Mouse (Mus musculus) neural tube, embryonic 10.5 days (tissue): ENCODE results near the gene Hist1h3c.

Experiments used
- DNase-seq: peaks from one replicate; pipeline ENCODE4 v3.0.0-alpha.2; 2017; ENCODE audit warnings: low spot score; ENCODE audit errors: extremely low spot score

Hist1h3c gene

GRCm38 (mm10) chr13:23740256-23740840 lies 5.1 kb downstream of the Hist1h3c start:
- no peak for DNase-seq

- DNase-seq, result no peak
Observed at GRCm38 (mm10) chr13:23739922-23740252, 5.5 kb downstream of the Hist1h3c start.

- peak; percentile 91 for DNase-seq
Observed at GRCm38 (mm10) chr13:23739069-23739921, 6.1 kb downstream of the Hist1h3c start.

- DNase-seq, result peak; percentile 91
Observed at GRCm38 (mm10) chr13:23738677-23739068, 6.7 kb downstream of the Hist1h3c start, which contains the start of gene Hist1h1c. Gene Hist1h1c, plus strand, starts transcription at chr13:23738808.

GRCm38 (mm10) chr13:23738041-23738440 lies 7.4 kb downstream of the Hist1h3c start:
- no peak for DNase-seq

- no peak for DNase-seq
Observed at GRCm38 (mm10) chr13:23737091-23737490, 8.3 kb downstream of the Hist1h3c start.

GRCm38 (mm10) chr13:23732156-23732804 lies 13.1 kb downstream of the Hist1h3c start:
- DNase-seq, result no peak

GRCm38 (mm10) chr13:23730479-23730878 lies 14.9 kb downstream of the Hist1h3c start:
- peak; percentile 8 for DNase-seq

GRCm38 (mm10) chr13:23729706-23730105 lies 15.7 kb downstream of the Hist1h3c start:
- DNase-seq, result peak; percentile 10

- DNase-seq, result no peak
Observed at GRCm38 (mm10) chr13:23729192-23729525, 16.2 kb downstream of the Hist1h3c start.

- peak; percentile 11 for DNase-seq
Observed at GRCm38 (mm10) chr13:23728472-23729191, 16.8 kb downstream of the Hist1h3c start.

- DNase-seq, result no peak
Observed at GRCm38 (mm10) chr13:23725213-23725612, 20.2 kb downstream of the Hist1h3c start.

GRCm38 (mm10) chr13:23724239-23724638 lies 21.2 kb downstream of the Hist1h3c start:
- no peak for DNase-seq

- DNase-seq, result peak; percentile 11
Observed at GRCm38 (mm10) chr13:23717593-23718245, 27.7 kb downstream of the Hist1h3c start.

- peak; percentile 11 for DNase-seq
Observed at GRCm38 (mm10) chr13:23717176-23717575, 28.2 kb downstream of the Hist1h3c start.

- DNase-seq, result no peak
Observed at GRCm38 (mm10) chr13:23716261-23717042, 28.9 kb downstream of the Hist1h3c start.

GRCm38 (mm10) chr13:23710374-23711089 lies 34.9 kb downstream of the Hist1h3c start, which contains the start of gene Hfe:
Gene Hfe, minus strand, starts transcription at chr13:23710854.
- peak; percentile 50 for DNase-seq

GRCm38 (mm10) chr13:23709714-23710373 lies 35.6 kb downstream of the Hist1h3c start:
- peak; percentile 38 for DNase-seq

GRCm38 (mm10) chr13:23708654-23709053 lies 36.7 kb downstream of the Hist1h3c start:
- no peak for DNase-seq
